Mouse (Mus musculus) limb, embryonic 15.5 days (tissue): ENCODE measurements at regions not wholly inside any gene's neighbourhood (a gene's known extent, or its start where the extent isn't known, plus 50 kb on each side); places are given as distances from the start of the nearest gene placed in this dataset.

Source experiments
- ATAC-seq: fragments of 200-750 bp; cut with Nextera tagmentation; 2 replicates; pipeline ENCODE4 v1.8.0; 2017; ENCODE audit warnings: low read depth, moderate TSS enrichment; ENCODE audit not compliant: insufficient number of reproducible peaks, low FRiP score, low TSS enrichment
- H3K27ac ChIP-seq: fragments of 300-500 bp; sonication (generic); 2 replicates; pipeline ENCODE4 v1.5.1; 2015; ENCODE audit warnings: moderate library complexity, mild to moderate bottlenecking, inconsistent platforms
- H3K27me3 ChIP-seq: fragments of 300-500 bp; sonication (generic); 2 replicates; pipeline ENCODE4 v1.6.1; 2015; ENCODE audit warnings: inconsistent platforms
- H3K36me3 ChIP-seq: fragments of 300-500 bp; sonication (generic); 2 replicates; pipeline ENCODE4 v1.6.1; 2015; ENCODE audit warnings: inconsistent platforms
- H3K4me1 ChIP-seq: fragments of 300-500 bp; sonication (generic); 2 replicates; pipeline ENCODE4 v1.6.1; 2015; ENCODE audit warnings: inconsistent platforms
- H3K4me2 ChIP-seq: fragments of 300-500 bp; sonication (generic); 2 replicates; pipeline ENCODE4 v1.6.1; 2015; ENCODE audit warnings: mild to moderate bottlenecking, inconsistent platforms
- H3K4me3 ChIP-seq: fragments of 300-500 bp; sonication (generic); 2 replicates; pipeline ENCODE4 v1.5.1; 2015; ENCODE audit warnings: mild to moderate bottlenecking, inconsistent platforms
- H3K9ac ChIP-seq: fragments of 300-500 bp; sonication (generic); 2 replicates; pipeline ENCODE4 v1.6.1; 2015; ENCODE audit warnings: inconsistent platforms
- H3K9me3 ChIP-seq: fragments of 300-500 bp; sonication (generic); 2 replicates; pipeline ENCODE4 v1.6.1; 2016; ENCODE audit warnings: inconsistent platforms
- WGBS: fragments of 180-500 bp; shearing (Covaris S2); methylation state at CpG from one replicate; pipeline ENCODE4 v1.1.7; 2015; 5-methylcytosine and 5-hydroxymethylcytosine counted together

DNA sequence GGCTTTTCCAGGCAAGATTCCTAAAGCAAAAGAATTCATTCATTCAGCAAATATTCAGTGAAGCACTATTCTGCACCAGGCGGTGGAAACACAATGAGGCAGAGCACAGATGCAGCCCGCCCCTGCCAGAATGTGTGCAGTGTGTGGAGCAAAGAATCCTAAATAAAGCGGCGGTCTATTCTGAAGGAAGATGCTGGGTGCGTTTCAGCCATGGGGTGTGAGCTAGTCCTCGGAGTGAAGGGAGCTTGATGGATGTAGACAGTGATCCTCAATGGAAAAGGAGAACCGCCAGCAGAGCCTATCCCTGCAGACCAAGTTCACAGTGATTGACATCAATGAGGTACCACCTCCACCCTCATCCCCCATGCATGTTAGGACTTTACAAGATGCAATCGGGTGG is 206.2 kb downstream of the H2al1j start:
- Histone ChIP-seq H3K9me3 (no peaks in the 10 kb centered on the region), H3K4me3 (no peak overlapping the region), H3K4me1 (no peaks in the 10 kb centered on the region), H3K9ac (no peak overlapping the region), H3K27me3 (no peaks in the 10 kb centered on the region; the same call in 1 of the 2 replicates), H3K36me3 (no peaks in the 10 kb centered on the region), H3K4me2 (no peak overlapping the region), H3K27ac (no peak overlapping the region)
- ATAC-seq = no peak
- WGBS = 72% methylated on average over 8 of the region's 8 CpGs

DNA sequence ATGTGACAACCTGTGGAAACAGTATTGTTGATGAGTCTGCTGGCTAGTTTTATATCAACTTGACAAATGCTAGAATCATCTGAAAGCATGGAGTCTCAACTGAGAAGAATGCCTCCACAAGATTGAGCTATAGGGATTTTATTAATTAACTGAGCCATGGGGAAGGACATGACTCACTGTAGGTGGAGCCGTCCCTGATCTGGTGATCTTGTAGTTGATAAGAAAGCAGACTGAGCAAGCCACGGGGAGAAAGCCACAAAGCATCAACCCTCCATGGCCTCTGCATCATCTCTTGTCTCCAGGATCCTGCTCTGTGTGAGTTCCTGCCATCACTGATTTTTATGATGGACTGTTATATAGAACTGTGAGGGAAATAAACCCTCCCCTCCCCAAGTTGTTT is 213.4 kb downstream of the H2al1j start:
- no peak for ATAC-seq
- Histone ChIP-seq H3K4me3 (no peak overlapping the region), H3K4me1 (no peaks in the 10 kb centered on the region), H3K27me3 (0 out of 2 replicates have a peak, but pooled peaks cover 5% of the 10 kb centered on the region), H3K4me2 (no peak overlapping the region), H3K36me3 (no peaks in the 10 kb centered on the region), H3K9me3 (no peaks in the 10 kb centered on the region), H3K27ac (no peak overlapping the region), H3K9ac (no peak overlapping the region)
- WGBS = 75% methylated on average over 2 of the region's 2 CpGs

- no peak for ATAC-seq
- H3K9me3 ChIP-seq = no peaks in the 10 kb centered on the region
- H3K4me2 ChIP-seq = no peak overlapping the region
- H3K36me3 ChIP-seq = no peaks in the 10 kb centered on the region
- no peak overlapping the region for H3K4me3 ChIP-seq
- H3K27ac ChIP-seq = no peak overlapping the region
- 32% methylated on average over 12 of the region's 12 CpGs for WGBS
- H3K4me1 ChIP-seq = no peaks in the 10 kb centered on the region; the same call in 1 of the 2 replicates
- no peak overlapping the region for H3K9ac ChIP-seq
- H3K27me3 ChIP-seq = peaks cover 26% of the 10 kb centered on the region
Observed at GRCm38 (mm10) chrX:11550164-11550851, 222.7 kb downstream of the H2al1j start.

- Histone ChIP-seq H3K27me3 (peaks cover 23% of the 10 kb centered on the region; the same call in 1 of the 2 replicates), H3K9ac (no peak overlapping the region), H3K36me3 (no peaks in the 10 kb centered on the region), H3K9me3 (no peaks in the 10 kb centered on the region), H3K4me1 (no peaks in the 10 kb centered on the region; the same call in 1 of the 2 replicates), H3K27ac (no peak overlapping the region), H3K4me2 (no peak overlapping the region), H3K4me3 (no peak overlapping the region)
- ATAC-seq = no peak
- WGBS = 44% methylated on average over 5 of the region's 5 CpGs
Observed at GRCm38 (mm10) chrX:11552177-11552576, 224.6 kb downstream of the H2al1j start.

DNA sequence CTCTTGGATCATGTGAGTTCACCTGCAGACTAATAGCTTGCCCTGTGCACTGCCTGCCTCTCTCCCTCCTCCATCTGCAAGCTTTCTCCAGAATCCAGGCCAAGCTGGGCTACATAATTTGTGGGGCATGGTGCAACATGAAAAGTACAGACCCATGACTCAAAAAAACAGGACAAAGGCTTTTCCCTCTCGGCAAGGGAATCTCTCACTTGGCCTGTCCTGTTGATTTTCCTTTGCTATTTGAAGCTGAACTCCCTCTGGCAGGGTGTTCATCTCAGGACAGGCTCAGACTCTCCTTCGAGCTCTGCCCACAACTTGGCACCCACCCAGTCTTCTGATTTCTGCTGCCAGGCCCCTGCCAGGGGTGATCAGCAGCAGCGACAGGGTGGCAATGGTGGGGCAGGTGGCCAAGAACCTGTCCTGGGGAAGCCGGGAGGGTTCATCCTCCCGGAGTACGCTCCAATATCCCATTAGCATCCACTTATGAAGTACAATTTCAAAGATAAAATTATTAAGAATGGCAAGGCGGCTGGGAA is 227.5 kb downstream of the H2al1j start:
- Histone ChIP-seq H3K4me1 (no peaks in the 10 kb centered on the region; the same call in 1 of the 2 replicates), H3K4me2 (no peak overlapping the region), H3K9ac (no peak overlapping the region), H3K4me3 (no peak overlapping the region), H3K27me3 (peaks cover 21% of the 10 kb centered on the region), H3K9me3 (no peaks in the 10 kb centered on the region), H3K27ac (no peak overlapping the region), H3K36me3 (no peaks in the 10 kb centered on the region)
- 73% methylated on average over 7 of the region's 7 CpGs for WGBS
- ATAC-seq = no peak

DNA sequence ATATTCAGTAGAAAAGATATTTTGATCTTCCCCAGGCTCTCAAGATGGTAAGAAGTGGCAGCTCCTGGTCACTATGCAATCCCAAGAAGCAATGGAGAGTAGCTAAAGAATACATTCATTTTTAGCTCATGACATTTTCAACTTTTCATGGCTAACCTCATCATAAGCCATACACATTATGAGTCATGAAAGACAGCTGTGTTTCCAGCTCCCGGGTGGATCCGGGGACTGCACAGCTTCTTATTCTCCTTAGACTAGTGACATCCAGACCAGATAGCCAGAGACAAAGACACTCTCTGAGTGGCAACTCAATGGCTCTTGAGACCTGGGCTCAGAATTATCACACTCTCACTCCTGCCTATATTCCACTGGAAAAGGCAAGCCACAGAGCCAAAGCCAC is 230.6 kb downstream of the H2al1j start:
- Histone ChIP-seq H3K27ac (no peak overlapping the region), H3K36me3 (no peaks in the 10 kb centered on the region), H3K4me3 (no peak overlapping the region), H3K4me1 (no peaks in the 10 kb centered on the region), H3K4me2 (no peak overlapping the region), H3K9me3 (no peaks in the 10 kb centered on the region), H3K27me3 (peaks cover 14% of the 10 kb centered on the region), H3K9ac (no peak overlapping the region)
- 88% methylated on average over 2 of the region's 2 CpGs for WGBS
- ATAC-seq = no peak

DNA sequence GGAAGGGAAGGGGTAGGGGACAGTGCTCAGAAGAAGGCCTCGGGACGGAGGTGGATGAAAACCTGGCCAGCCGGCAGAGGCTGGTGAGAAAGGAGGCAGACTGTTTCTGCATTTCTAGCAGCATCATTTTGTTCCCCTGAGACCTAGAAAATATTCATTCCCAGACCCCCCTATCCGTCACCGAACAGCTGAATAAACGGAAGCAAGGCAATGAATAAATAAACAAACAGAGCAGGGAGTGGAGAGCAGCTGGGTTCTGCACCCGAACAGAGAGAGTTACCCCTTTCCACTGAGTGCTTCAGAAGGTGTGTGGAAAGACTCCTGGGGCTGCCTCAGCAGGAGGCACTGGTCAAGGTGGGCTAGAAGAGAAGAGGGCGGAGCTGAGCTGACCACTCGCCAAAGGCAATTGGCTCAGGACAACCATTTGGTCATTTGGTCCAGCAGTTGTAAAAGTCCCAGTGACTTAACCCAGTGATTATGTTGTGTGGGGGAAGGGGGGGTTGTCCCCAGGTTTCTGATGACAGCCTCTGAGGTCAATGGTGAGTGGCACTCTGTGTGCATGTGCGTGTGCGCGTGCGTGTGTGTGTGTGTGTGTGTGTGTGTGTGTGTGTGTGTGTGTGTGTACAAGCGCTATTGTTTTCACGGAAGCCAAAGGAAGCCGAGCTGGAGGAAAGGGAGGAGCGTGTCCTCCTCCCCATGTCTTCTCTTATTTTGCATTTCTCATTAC is 233.1 kb downstream of the H2al1j start:
- no peak overlapping the region for H3K4me2 ChIP-seq
- no peak overlapping the region for H3K4me3 ChIP-seq
- no peaks in the 10 kb centered on the region for H3K9me3 ChIP-seq
- H3K9ac ChIP-seq = no peak overlapping the region
- ATAC-seq = no peak
- H3K36me3 ChIP-seq = no peaks in the 10 kb centered on the region
- WGBS = 42% methylated on average over 15 of the region's 17 CpGs
- peaks cover 9% of the 10 kb centered on the region; the same call in 1 of the 2 replicates for H3K27me3 ChIP-seq
- H3K27ac ChIP-seq = no peak overlapping the region
- H3K4me1 ChIP-seq = no peaks in the 10 kb centered on the region

DNA sequence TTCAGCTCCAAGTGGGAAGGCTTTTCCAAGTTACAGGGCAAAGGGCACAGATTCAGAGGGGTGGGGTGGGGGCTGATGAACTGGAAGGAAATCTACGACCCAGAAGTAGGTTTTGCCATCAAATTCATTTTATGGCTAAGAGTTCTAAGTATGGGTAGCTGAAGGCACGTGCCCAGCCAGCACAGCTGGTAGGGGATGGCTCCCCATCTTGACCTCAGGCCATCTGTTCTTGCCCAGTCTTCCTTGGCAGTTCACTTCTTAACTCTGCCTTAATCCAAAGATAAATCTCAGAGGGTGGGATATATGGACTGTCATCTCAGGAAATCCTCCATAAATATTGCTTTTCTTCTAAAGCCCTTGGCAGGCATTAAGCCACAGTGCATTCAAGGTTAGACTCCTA is 238.3 kb downstream of the H2al1j start:
- Histone ChIP-seq H3K27me3 (peaks cover 4% of the 10 kb centered on the region), H3K27ac (no peak overlapping the region), H3K4me2 (no peak overlapping the region), H3K4me1 (no peaks in the 10 kb centered on the region), H3K4me3 (no peak overlapping the region), H3K36me3 (no peaks in the 10 kb centered on the region), H3K9ac (no peak overlapping the region), H3K9me3 (no peaks in the 10 kb centered on the region)
- no peak for ATAC-seq
- 49% methylated on average over 2 of the region's 2 CpGs for WGBS

GRCm38 (mm10) chrX:11567827-11568226 is 240.2 kb downstream of the H2al1j start:
- no peak overlapping the region for H3K27ac ChIP-seq
- ATAC-seq = no peak
- no peaks in the 10 kb centered on the region for H3K4me1 ChIP-seq
- H3K27me3 ChIP-seq = peaks cover 4% of the 10 kb centered on the region; the same call in 1 of the 2 replicates
- WGBS = 64% methylated on average over 6 of the region's 6 CpGs
- H3K36me3 ChIP-seq = no peaks in the 10 kb centered on the region
- no peak overlapping the region for H3K4me2 ChIP-seq
- no peak overlapping the region for H3K9ac ChIP-seq
- H3K4me3 ChIP-seq = no peak overlapping the region
- H3K9me3 ChIP-seq = no peaks in the 10 kb centered on the region

DNA sequence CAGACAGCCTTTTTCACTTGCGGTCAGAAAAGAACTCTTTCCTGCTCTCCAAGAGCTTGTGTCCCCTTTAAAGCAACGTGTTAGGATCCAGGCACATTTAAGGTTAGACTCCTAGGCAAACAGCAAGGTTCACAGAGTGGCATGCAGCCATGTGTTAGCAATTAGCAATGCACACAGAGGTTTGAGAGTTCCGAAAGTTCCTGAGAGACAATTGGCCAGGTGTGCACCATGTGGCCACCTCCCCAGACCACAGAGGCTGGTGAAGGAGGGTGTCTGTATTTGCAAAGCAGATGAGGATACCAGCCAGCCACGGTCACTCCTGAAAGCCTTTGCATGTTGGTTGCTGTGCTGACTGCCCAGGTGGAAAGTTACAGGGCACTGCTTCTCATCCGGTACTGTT is 240.6 kb downstream of the H2al1j start:
- Histone ChIP-seq H3K36me3 (no peaks in the 10 kb centered on the region), H3K9me3 (no peaks in the 10 kb centered on the region), H3K4me2 (no peak overlapping the region), H3K9ac (no peak overlapping the region), H3K4me3 (no peak overlapping the region), H3K4me1 (no peaks in the 10 kb centered on the region), H3K27me3 (peaks cover 4% of the 10 kb centered on the region; the same call in 1 of the 2 replicates), H3K27ac (no peak overlapping the region)
- no peak for ATAC-seq
- WGBS = 48% methylated on average over 5 of the region's 5 CpGs

DNA sequence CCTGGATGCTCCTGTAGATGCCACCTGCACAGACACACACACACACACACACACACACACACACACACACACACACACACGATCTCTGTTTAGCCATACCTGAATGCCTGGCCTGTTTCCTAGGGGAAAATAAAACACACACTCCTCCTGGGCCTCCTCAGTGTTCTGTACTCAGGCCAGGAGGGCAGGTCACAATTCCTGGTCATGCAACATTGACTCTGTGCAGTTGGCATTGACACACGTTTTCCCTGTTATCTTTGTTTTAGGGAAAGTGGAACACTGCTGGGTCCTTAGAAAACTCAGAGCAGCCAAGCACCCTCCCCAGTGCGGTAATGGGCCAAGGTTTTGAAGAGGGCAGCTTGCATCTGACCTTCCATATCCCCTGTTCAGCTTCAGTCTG is 246.7 kb downstream of the H2al1j start:
- H3K9me3 ChIP-seq = no peaks in the 10 kb centered on the region
- no peak overlapping the region for H3K9ac ChIP-seq
- H3K4me1 ChIP-seq = no peaks in the 10 kb centered on the region
- H3K4me3 ChIP-seq = no peak overlapping the region
- 74% methylated on average over 3 of the region's 3 CpGs for WGBS
- no peak for ATAC-seq
- H3K27me3 ChIP-seq = peaks cover 9% of the 10 kb centered on the region; the same call in 1 of the 2 replicates
- H3K27ac ChIP-seq = no peak overlapping the region
- H3K4me2 ChIP-seq = no peak overlapping the region
- no peaks in the 10 kb centered on the region for H3K36me3 ChIP-seq

DNA sequence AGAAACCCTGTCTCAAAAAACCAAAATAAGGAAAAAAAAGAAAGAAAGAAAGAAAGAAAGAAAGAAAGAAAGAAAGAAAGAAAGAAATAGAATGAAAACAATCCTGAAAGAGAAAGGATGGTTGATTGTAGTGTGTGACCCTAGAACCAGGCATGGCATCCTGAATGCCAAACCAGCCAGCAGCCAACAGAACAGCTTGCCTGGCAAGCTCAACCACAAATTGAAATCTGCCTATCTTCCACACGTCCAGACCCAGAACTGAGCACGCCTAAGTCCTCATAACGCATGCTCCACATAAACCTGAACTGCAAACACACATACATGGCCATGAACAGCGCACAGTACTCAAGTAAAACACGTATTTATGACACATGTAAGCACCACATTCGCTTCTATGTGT is 247.9 kb downstream of the H2al1j start:
- peaks cover 9% of the 10 kb centered on the region; the same call in 1 of the 2 replicates for H3K27me3 ChIP-seq

More for the DNA sequence above, 247.9 kb downstream of the H2al1j start:
- 90% methylated on average over 6 of the region's 6 CpGs for WGBS
- no peaks in the 10 kb centered on the region for H3K36me3 ChIP-seq
- no peak overlapping the region for H3K4me2 ChIP-seq
- H3K9me3 ChIP-seq = no peaks in the 10 kb centered on the region
- H3K4me3 ChIP-seq = no peak overlapping the region
- H3K27ac ChIP-seq = no peak overlapping the region
- H3K4me1 ChIP-seq = no peaks in the 10 kb centered on the region
- H3K9ac ChIP-seq = no peak overlapping the region
- ATAC-seq = no peak
